Mouse (Mus musculus) WW6 (cell line): ENCODE measurements around the gene Exosc8.
"Not testable (repeated sequence)": the region's sequence is repeated elsewhere in the genome, so short reads cannot be mapped to it uniquely, and the experiment has no call there.

Experiments
- DNase-seq: peaks from one replicate; pipeline ENCODE4 v3.0.0-alpha.2; 2013; ENCODE audit warnings: low read depth, low spot score

Gene Exosc8

GRCm38 (mm10) chr3:54736101-54736927 is 1.1 kb upstream of the Exosc8 start:
- DNase-seq = no peak

- DNase-seq = peak; percentile 70
Measured at GRCm38 (mm10) chr3:54734411-54735246, 564 bp downstream of the Exosc8 start.

- no peak for DNase-seq
Measured at GRCm38 (mm10) chr3:54732371-54732770, 2.8 kb downstream of the Exosc8 start.

GRCm38 (mm10) chr3:54731626-54732150 is 3.5 kb downstream of the Exosc8 start:
- no peak for DNase-seq

GRCm38 (mm10) chr3:54728100-54728499 is 7.1 kb downstream of the Exosc8 start:
- no peak for DNase-seq

GRCm38 (mm10) chr3:54727588-54727987 is 7.6 kb downstream of the Exosc8 start:
- no peak for DNase-seq

- no peak for DNase-seq
Measured at GRCm38 (mm10) chr3:54725344-54725743, 9.8 kb downstream of the Exosc8 start.

- DNase-seq = no peak
Measured at GRCm38 (mm10) chr3:54723741-54724500, 11.3 kb downstream of the Exosc8 start.

- DNase-seq = no peak
Measured at GRCm38 (mm10) chr3:54718947-54719346, 16.2 kb downstream of the Exosc8 start.

- no peak for DNase-seq
Measured at GRCm38 (mm10) chr3:54717348-54717747, 17.8 kb downstream of the Exosc8 start.

- DNase-seq = no peak
Measured at GRCm38 (mm10) chr3:54715461-54715860, 19.7 kb downstream of the Exosc8 start.

GRCm38 (mm10) chr3:54714253-54714652 is 20.9 kb downstream of the Exosc8 start, which contains the start of gene Gm21958:
Gm21958 (minus strand) TSS chr3:54714353.
- DNase-seq = no peak

- no peak for DNase-seq
Measured at GRCm38 (mm10) chr3:54708972-54709371, 26.2 kb downstream of the Exosc8 start.

- DNase-seq = not testable (repeated sequence)
Measured at GRCm38 (mm10) chr3:54704106-54704505, 31.1 kb downstream of the Exosc8 start.

GRCm38 (mm10) chr3:54699759-54700301 is 35.4 kb downstream of the Exosc8 start:
- DNase-seq = no peak

- no peak for DNase-seq
Measured at GRCm38 (mm10) chr3:54693056-54693415, 42.2 kb downstream of the Exosc8 start.

- DNase-seq = peak; percentile 93
Measured at GRCm38 (mm10) chr3:54692202-54693055, 42.8 kb downstream of the Exosc8 start, which contains the start of gene Supt20. Supt20 (plus strand) TSS chr3:54692807.

- DNase-seq = no peak
Measured at GRCm38 (mm10) chr3:54689091-54689490, 46.1 kb downstream of the Exosc8 start.

- no peak for DNase-seq
Measured at GRCm38 (mm10) chr3:54687245-54687644, 47.9 kb downstream of the Exosc8 start.

- no peak for DNase-seq
Measured at GRCm38 (mm10) chr3:54685202-54685601, 50.0 kb downstream of the Exosc8 start.
